Mouse (Mus musculus): ENCODE measurements around the gene Thap12.

- TF ChIP-seq EP300 (IDR thresholded peaks at IDR 0.05; ENCODE audit: insufficient read depth, low read depth, low read length) (no peak), CTCF (IDR thresholded peaks at IDR 0.05; ENCODE audit: low read depth, low read length) (peak; percentile 52), POLR2A (IDR thresholded peaks at IDR 0.05; ENCODE audit: insufficient read depth, low read length) (no peak)
Observed at GRCm38 (mm10) chr7:98682821-98683220, 20.1 kb upstream of the Thap12 start.
